Mouse (Mus musculus): ENCODE results near the gene Fkbpl. TPM values are rescaled to one million over a fixed set of nuclear protein-coding genes. Genes with fewer than 3 reads are reported as not detected.

The Fkbpl gene
- 20.6 and 31.6 TPM in 2 replicates for total RNA-seq (2017)

DNA sequence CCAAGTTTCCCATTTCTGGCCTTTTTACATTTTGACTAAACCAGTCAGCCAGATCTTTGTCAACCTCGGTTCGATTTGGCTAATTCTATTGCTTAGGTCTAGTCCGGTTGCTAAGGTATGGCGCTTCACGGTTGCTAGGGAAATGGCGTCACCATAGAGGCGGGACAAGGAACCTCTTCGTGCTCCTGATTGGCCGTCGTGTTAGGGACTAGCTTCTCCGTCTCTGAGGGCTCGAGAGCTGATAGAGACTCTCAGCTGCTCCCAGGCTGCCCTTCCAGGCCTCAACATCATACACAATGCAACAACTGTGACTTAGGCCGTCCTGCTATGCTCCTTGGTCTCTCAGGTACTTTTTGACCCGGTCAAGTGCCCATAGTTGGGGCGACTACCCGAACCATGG is at the start of gene Fkbpl:
Gene Fkbpl (plus strand): TSS at position 157 of the 400 bp plus-strand sequence.
- peak; percentile 77 for ATAC-seq (replicated peaks; ENCODE audit: low read depth, poor library complexity, severe bottlenecking)

DNA sequence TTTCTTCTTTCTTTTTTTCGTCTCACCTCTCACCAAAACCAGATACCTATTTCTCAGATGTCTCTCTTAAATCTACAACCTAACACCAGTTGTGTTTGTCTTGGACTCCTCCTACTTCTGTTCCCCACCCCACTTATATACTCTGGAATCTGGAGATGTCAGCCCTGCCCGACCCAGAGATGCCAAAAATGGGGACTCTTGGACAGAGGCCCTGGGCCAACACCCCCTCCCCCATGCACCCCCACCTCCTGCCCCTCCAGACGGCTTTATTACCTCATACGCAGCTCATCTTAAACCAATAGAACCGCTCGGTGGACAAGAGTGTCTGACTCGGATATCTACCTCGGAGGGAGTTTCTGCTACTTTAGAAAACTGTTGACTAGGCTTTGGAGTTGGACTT is 48.5 kb upstream of the Fkbpl start:
- no peak for ATAC-seq (replicated peaks; ENCODE audit: low read depth, poor library complexity, severe bottlenecking)

DNA sequence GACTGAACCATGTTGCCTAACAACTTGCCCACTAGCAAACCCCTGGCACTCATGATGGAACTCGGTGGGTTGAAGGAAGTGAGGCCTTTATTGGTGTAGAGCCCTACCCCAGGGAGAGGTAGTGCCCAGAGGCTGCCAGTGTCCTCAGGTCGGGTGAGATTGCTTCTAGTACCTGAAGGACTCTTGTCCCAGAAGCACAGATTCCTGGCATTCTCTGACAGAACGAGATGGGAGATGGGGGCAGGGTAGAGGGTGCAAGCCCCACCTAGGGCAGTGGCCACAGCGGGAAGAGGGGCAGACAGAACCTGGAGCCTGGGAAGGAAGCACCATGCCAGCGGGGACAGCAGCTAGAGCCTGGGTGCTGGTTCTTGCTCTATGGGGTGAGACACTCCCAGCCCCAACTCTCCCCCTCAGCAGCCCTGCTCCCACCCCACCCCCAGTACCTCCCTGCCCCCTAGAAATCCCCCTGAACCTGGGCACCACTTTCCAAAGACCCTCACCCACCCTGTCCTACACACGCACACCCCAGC is 46.9 kb upstream of the Fkbpl start, which contains the start of gene Ager:
Gene Ager (plus strand): TSS at position 297 of the 530 bp plus-strand sequence.
- ATAC-seq (replicated peaks; ENCODE audit: low read depth, poor library complexity, severe bottlenecking): no peak

DNA sequence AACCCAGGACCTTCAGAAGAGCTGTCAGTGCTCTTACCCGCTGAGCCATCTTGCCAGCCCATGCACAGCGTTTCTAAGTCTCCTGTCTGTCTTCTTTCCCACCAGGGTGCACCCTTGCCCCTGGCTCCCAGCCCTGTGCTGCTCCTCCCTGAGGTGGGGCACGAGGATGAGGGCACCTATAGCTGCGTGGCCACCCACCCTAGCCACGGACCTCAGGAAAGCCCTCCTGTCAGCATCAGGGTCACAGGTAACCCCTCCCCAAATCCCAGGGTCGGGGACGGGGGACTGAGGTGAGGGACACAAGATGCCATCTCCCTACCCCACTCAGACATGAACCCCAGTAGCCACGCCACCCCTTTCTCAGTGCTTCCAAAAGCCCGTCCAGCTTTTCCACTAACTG is 44.7 kb upstream of the Fkbpl start:
- no peak for ATAC-seq (replicated peaks; ENCODE audit: low read depth, poor library complexity, severe bottlenecking)

DNA sequence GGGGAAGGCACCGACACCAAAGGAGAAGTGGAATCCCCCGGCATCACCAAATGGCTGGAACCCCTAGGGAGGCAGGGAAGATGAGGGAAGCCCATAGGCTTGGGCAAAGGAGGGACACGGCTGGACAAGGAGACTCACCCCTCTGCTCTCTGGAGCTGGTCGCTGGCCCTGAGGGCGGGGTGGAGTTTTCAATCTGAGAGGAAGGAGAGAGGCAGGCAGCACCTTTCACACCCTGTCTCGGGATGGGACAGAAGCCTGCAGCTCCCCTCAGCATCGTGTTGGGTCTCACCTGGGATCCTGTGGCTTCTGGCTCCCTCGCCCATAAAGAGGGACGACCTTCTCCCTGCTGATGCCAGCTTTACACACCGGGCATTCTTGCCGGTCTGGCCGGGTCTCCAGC is 42.8 kb upstream of the Fkbpl start:
- no peak for ATAC-seq (replicated peaks; ENCODE audit: low read depth, poor library complexity, severe bottlenecking)

DNA sequence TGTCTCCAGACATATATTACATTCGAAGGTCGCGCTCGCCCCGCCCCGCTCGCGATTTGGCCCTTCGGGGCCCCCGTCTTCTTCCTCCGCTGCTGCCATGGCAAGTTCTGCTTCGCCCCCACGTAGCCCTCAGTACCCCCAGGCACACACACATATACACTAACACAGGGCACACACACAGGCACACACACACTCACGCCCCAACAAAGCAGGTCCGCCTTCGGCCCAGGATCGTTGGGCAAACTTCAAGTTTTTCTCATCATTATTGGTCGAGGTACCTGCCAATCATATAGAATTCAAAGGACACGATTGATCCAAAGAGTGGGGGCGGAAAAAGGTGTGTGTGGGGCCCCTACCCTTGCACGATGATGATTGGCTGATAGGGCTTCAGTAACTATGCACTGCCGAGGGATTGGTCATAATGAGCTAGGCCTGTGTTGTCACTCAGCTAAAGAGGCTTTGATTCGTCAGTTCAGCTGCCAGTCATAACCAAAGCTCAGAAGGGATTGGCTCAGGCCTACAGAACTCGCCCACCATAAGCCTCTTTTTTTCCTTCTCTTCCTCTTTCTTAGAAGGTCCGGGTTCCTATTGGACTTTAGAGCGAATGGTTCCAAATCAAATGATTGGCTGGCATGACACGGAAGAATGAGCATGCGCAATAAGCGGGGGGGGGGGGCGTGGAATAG is 41.0 kb upstream of the Fkbpl start, which contains the start of gene Rnf5:
Gene Rnf5 (minus strand): TSS at position 316 of the 686 bp plus-strand sequence.
- peak; percentile 70 for ATAC-seq (replicated peaks; ENCODE audit: low read depth, poor library complexity, severe bottlenecking)

DNA sequence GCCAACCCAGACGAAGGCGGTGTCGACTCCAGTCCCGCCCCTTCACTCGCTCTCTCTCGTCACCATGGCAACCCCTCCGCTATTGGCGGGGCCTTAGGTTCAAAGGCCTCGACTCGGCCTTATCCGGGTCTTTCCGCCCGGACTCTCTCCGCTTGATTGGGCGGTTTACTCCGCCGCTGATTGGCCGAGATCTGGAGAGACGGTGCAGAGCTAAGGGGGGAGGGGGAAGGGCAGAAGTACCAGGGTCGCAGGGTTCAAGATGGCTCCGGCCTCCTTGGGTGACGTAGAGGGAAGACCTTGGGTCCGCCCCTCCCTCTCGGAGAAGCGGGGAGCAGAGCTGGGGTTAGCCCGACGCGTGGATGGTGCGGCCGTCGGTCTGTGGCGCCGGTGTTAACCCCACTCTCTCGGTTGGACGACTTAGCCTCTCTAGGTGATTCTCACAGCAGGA is 40.5 kb upstream of the Fkbpl start, which contains the start of gene Agpat1:
Gene Agpat1 (plus strand): TSS at position 202 of the 448 bp plus-strand sequence.
- peak; percentile 72 for ATAC-seq (replicated peaks; ENCODE audit: low read depth, poor library complexity, severe bottlenecking)

DNA sequence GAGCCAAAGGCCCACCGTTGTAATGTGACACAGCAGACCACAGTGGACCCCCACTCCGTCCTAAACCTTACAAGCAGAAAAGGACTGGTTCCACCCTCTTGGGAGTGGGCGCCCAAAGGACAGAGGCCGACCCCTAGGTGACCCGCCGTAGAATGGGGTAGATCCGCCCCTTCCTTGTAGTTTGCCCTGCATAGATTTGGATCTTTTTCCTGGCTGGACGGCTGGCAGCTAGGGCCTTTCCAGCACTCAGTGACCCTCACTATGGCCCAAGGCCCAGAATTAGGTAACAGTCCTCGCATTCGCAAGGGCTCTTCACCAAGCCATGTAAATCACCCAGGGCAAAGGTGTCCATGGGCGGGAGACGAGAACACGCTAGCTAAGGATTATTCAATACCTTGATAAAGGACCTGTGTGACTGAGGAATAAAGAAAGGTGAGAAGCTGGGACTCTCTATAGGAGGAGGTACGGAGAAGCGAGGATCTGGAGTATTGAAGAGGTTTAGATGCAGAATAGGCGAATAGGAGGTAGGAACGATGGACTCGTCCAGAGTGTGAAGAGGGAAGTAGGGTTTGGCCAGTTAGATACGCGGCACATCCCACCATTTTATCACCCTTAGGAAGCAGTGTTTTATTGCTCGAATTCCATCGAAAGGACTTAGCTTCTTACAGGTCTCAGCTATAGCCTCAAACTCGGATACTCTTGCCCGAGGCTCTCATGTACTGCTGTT is 39.9 kb upstream of the Fkbpl start:
- no peak for ATAC-seq (replicated peaks; ENCODE audit: low read depth, poor library complexity, severe bottlenecking)

DNA sequence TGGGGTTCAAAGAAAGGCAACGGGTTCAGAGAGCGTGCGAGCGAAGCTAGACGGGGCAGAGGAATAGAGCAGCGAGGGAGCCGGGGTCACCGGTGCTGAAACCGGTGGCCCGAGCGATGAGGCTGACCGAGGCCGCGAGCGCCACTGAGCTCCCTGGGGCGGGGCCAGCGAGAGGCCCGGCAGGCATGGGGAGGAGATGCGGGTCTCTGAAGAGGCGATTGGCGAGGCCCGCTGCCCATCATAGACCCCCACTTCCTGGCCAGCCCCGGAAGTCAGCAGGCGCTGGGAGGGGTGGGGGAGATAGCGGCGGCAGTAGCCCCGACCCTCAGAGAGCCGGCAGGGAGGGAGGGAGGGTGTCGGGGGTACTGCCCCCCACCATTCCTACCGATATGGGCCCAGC is 39.0 kb upstream of the Fkbpl start:
- peak; percentile 29 for ATAC-seq (replicated peaks; ENCODE audit: low read depth, poor library complexity, severe bottlenecking)

DNA sequence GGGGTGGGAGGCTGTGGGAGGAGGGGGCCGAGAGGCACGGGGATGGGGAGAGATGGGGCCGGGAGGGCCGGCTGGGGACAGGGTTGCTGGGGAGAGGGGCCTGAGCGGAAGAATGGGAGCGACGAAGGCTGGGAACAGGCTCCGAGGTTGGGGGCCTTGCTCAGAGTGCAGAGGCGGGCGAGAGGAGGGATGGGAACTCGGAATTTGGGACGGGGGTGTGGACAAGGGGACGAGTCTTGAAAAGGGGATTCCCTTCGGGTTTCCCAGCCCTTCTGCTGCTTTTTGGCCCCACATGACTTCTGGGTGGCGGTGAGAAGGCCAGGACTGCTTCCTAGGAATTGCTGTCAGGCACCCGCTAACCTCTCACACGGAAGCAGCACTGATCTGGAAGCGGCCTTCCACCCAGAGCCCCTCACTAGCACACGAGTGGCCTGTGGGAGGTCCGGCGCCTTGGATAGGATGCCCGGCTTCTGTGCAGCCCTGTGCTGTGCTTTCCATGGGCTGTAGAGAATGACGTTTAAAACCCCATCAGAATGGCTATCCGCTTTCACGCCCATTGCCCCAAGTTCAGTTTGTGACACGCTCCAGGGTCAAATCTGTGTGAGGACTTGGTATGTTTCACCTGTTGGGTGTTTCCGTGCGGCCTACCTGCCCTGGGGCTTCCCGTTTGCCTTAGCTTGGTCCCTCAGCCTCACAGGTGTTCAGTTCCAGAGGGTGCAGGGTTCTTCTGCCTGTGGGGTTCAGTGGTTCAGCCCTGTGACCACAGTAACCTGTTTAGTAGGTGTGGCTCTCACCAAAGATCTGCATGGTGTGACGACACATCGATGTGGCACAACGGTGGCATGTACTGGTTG is 38.2 kb upstream of the Fkbpl start:
- no peak for ATAC-seq (replicated peaks; ENCODE audit: low read depth, poor library complexity, severe bottlenecking)

DNA sequence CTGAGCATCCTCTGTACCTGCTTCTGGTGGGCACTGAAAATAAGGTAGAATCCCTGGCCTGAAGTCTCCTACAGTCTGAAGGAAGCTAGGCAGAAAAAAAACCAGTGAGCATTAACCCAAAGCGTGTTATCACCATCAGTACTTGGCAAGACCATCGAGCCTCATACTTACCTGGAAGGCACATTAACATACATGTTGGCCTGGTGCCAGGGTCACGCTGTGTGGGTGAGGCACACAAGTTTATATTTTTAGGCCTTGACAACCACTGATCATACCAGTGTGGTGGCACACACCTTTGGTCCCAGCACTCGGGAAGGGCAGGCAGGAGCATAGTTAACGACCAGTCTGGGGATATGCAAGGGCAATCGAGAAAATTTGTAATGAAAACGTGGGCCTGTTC is 36.6 kb upstream of the Fkbpl start:
- ATAC-seq (replicated peaks; ENCODE audit: low read depth, poor library complexity, severe bottlenecking): no peak

DNA sequence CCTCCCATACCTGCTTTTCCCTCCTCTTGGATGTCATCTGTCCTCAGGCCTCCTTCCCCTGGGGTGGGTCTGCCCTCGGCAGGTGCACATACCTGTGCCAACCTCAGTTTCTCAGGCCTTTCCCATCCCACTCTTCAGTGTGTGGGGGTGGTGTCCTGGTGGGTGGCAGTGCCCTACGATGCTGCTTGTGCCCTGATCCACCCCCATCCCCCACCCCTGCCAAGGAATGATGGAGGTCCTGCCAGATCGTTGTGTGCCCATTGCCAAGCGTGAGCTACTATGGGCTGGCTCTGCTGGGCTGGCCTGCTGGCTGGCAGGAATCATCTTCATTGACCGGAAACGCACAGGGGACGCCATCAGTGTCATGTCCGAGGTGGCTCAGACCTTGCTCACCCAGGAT is 33.5 kb upstream of the Fkbpl start:
- no peak for ATAC-seq (replicated peaks; ENCODE audit: low read depth, poor library complexity, severe bottlenecking)

DNA sequence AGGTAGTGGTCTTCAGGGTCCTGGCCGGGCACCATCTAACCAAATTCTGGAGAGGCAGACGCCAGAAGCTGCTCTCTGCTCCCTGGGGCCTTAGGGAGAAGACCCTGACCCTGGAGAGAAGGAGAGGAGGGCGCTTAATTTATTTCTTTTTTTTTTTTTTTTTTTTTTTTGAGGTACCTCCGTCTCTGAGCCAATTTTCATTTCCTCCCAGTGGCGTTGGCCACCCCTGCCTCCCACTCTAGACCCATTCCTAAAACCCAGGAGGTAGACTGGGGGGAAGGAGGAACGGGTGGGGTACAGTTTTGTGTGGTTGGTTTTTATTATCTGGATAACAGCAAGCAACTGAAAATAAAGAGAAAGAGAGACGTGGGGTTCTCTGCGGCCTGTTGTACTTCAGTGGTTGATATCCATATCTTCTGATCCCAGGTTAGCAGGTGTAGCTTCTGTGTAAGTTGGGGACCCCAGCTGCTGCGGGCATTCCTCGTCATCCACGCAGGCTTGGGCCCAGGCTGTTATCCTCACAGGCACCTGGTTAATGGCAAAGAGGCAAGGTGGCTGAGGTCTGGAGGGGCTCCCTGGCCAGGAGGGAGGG is 31.4 kb upstream of the Fkbpl start:
- ATAC-seq (replicated peaks; ENCODE audit: low read depth, poor library complexity, severe bottlenecking): peak; percentile 29

DNA sequence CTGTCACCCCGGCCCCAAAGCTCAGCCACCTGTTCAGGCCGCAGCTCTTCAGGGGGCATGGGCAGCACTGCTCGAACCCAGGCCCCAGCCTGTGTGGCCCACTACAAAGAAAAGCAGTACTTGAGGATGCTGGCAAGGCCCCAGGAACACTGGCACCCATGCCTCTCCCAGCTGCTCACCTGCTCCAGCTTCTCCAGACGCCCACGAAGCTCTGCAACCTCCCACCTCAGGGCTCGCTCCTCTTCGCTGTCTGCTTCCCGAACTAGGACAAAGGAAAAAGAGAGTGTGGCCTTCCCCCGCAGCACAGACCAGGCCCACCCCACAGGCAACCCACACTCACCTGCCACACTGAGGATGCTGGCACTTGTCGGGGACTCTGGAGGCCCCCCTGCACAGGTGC is 30.7 kb upstream of the Fkbpl start:
- no peak for ATAC-seq (replicated peaks; ENCODE audit: low read depth, poor library complexity, severe bottlenecking)

DNA sequence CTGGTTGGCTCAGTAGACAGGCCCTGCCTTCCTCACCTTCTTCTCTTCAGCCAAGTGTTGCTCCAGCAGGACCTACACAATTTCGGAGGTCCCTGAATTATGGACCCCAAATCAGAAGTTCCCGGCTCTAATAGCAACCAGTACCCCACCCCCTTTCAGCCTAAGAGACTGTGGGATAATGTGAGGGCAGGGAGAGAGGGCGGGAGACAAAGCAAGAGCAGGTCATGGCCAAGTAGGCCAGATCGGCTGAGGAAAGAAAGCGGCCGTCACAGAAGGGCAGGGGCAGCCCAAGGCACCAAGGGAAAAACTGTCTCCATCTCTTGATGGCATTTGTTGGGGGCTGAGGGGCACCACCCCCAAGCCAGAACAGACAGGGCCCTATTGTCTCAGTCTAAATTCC is 28.7 kb upstream of the Fkbpl start, which contains the start of gene Egfl8:
Gene Egfl8 (minus strand): TSS at position 101 of the 400 bp plus-strand sequence.
- no peak for ATAC-seq (replicated peaks; ENCODE audit: low read depth, poor library complexity, severe bottlenecking)

DNA sequence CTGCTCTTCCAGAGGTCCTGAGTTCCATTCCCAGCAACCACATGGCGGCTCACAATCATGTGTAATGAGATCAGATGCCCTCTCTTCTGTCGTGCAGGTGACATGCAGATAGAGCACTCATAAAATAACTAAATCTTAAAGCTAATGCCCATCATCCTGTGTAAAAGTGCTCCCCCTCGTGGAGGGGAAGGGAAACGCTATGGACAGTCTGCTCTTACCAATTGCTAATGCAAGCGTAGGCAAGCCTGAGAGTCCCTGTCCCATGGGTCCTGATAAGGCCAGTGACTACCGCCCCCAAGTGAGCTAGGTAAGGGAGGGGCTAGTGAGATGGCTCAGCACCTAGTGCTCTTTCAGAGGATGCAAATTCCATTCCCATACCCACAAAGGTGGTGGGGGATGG is 25.6 kb upstream of the Fkbpl start:
- peak; percentile 76 for ATAC-seq (replicated peaks; ENCODE audit: low read depth, poor library complexity, severe bottlenecking)

DNA sequence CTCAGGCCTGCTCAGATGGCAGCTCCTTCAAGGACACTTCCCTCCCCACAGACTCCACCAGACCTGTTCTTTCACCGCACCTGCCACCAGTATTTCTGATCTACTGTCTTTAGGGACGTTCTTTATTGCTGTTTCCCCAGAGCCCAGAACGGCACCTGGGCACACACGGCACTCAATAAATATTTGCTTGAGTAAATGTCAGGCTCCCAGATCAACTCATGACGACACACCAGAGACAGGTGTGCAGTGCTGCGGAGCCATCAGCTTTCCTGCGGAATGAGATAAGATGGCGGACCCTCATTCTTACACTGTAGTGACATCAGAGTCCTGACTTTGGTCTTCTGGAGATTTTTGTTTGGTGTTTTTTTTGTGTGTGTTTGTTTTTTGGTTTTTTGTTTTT is 23.6 kb upstream of the Fkbpl start:
- no peak for ATAC-seq (replicated peaks; ENCODE audit: low read depth, poor library complexity, severe bottlenecking)

DNA sequence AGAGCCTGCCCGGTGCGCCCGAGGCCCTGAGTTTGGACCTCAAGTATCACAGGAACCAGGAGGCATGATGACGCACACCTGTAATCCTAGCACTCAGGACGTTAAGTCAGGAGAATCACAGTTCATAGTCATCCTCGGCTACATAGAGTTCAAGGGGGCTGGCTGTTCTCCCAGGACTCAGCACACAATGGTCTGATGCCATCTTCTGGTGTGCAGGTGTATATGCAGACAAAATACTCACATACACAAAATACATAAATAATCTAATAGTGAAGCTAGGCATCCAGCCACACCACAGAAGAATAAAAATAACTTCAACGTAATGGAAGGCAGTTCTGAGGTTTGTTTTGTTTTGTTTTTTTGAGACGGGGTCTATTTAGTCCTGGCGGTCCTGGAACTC is 21.4 kb upstream of the Fkbpl start:
- no peak for ATAC-seq (replicated peaks; ENCODE audit: low read depth, poor library complexity, severe bottlenecking)

DNA sequence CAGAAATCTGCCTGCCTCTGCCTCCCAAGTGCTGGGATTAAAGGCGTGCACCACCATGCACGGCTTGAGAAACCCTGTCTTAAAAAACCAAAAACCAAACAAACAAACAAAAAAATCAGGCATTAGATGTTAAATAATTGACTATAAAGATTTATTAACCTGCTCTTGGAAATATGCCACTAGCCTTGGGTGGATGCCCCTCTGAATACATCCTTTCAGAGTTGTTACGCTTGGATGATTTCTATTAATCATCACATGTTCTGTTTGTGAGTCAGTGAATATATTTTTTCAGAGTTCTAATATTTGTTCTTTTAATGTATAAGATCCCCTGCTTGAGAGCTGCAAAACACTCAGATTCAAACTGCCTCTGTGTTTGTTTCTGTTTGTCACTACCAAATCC is 19.6 kb upstream of the Fkbpl start:
- no peak for ATAC-seq (replicated peaks; ENCODE audit: low read depth, poor library complexity, severe bottlenecking)

All from common myeloid progenitor, adult 5-6 weeks (primary cell).